Mouse (Mus musculus): Measurements from ENCODE around the gene Lexm. TPM values are rescaled to one million over a fixed set of nuclear protein-coding genes. Genes with fewer than 3 reads are reported as not detected.

Lexm gene
- total and polyA plus RNA-seq, 3 experiments, result 0.19 to 0.21 TPM; not detected in 1

- H3K9me3 ChIP-seq (replicated peaks; ENCODE audit: low read length), result no peaks in the 10 kb centered on the region
- H3K79me2 ChIP-seq (replicated peaks; ENCODE audit: control insufficient read depth, extremely low read depth, insufficient read depth, poor library complexity, severe bottlenecking), result no peaks in the 10 kb centered on the region
- dilution Hi-C loops (cut with MboI; ENCODE audit: extremely low pct_ligation_motif_present, extremely low pct_unique_long_range_greater_than_20kb, low sequenced_read_pairs) (no loop called here), in situ Hi-C loops (cut with MboI; ENCODE audit: low pct_ligation_motif_present, low pct_unique_long_range_greater_than_20kb, low sequenced_read_pairs) (no loop called here)
- no peak overlapping the region for H3K27ac ChIP-seq (ENCODE audit: insufficient read depth, low read depth)
- H3K4me3 ChIP-seq (replicated peaks in 1 of 3; ENCODE audit: low read depth in 2 of 3, low read length in 2 of 3, poor library complexity in 1 of 3), result no peak overlapping the region
- H3K36me3 ChIP-seq (replicated peaks in 1 of 2; ENCODE audit: control insufficient read depth in 1 of 2, insufficient read depth in 1 of 2, low read length in 1 of 2), result peaks cover 56 to 96% of the 10 kb centered on the region in 2 experiments
- DNase-seq (ENCODE audit: extremely low read depth), result no peak
- no peak overlapping the region for H3K4me2 ChIP-seq (ENCODE audit: insufficient read depth, low read depth, poor library complexity, severe bottlenecking)
- H3K27me3 ChIP-seq (replicated peaks), result no peaks in the 10 kb centered on the region
- no peak for TF ChIP-seq GABPA (IDR thresholded peaks at IDR 0.05; ENCODE audit: insufficient replicate concordance, low read depth, low read length)
- no peak for TF ChIP-seq RCOR1 (conservative IDR thresholded peaks at IDR 0.05; ENCODE audit: low read depth, low read length)
- TF ChIP-seq MXI1 (IDR thresholded peaks at IDR 0.05; ENCODE audit: low read depth, low read length), result no peak
- no peak for TF ChIP-seq BHLHE40 (IDR thresholded peaks at IDR 0.05; ENCODE audit: low read depth, low read length)
- no peak for TF ChIP-seq MAX (IDR thresholded peaks at IDR 0.05; ENCODE audit: low read length)
- no peak for TF ChIP-seq NELFE (IDR thresholded peaks at IDR 0.05; ENCODE audit: low read depth, low read length)
- no peak for TF ChIP-seq USF2 (conservative IDR thresholded peaks at IDR 0.05; ENCODE audit: low read depth, low read length)
- TF ChIP-seq UBTF (IDR thresholded peaks at IDR 0.05; ENCODE audit: low read depth, low read length), result no peak
- no peak for TF ChIP-seq EP300 (IDR thresholded peaks at IDR 0.05; ENCODE audit: low read length)
- no peak for TF ChIP-seq IRF4 (IDR thresholded peaks at IDR 0.05; ENCODE audit: low read depth, low read length)
- peaks cover 0 to 38% of the 10 kb centered on the region in 2 experiments; a peak in 2 of 4 replicates for H3K4me1 ChIP-seq (ENCODE audit: control insufficient read depth in 1 of 2, insufficient read depth in 2 of 2)
- H3K9ac ChIP-seq (ENCODE audit: insufficient read depth, low read depth), result no peak overlapping the region
Measured at GRCm38 (mm10) chr4:106582428-106583153, 34.5 kb downstream of the Lexm start.

GRCm38 (mm10) chr4:106581865-106582204 is 35.2 kb downstream of the Lexm start:
- H3K9ac ChIP-seq (ENCODE audit: insufficient read depth, low read depth), result no peak overlapping the region
- in situ Hi-C loops (cut with MboI; ENCODE audit: low pct_ligation_motif_present, low pct_unique_long_range_greater_than_20kb, low sequenced_read_pairs), result no loop called here
- TF ChIP-seq NELFE (IDR thresholded peaks at IDR 0.05; ENCODE audit: low read depth, low read length) (no peak), SIN3A (IDR thresholded peaks at IDR 0.05; ENCODE audit: low read length) (no peak), RAD21 (IDR thresholded peaks at IDR 0.05; ENCODE audit: low read depth, low read length) (no peak), UBTF (IDR thresholded peaks at IDR 0.05; ENCODE audit: low read depth, low read length) (no peak)
- no peak overlapping the region for H3K27ac ChIP-seq (ENCODE audit: insufficient read depth, low read depth)
- DNase-seq (ENCODE audit: extremely low read depth), result no peak
- H3K4me3 ChIP-seq (replicated peaks in 1 of 3; ENCODE audit: low read depth in 2 of 3, low read length in 2 of 3, poor library complexity in 1 of 3), result no peak overlapping the region
- H3K9me3 ChIP-seq (replicated peaks; ENCODE audit: low read length), result no peaks in the 10 kb centered on the region
- dilution Hi-C loops (cut with MboI; ENCODE audit: extremely low pct_ligation_motif_present, extremely low pct_unique_long_range_greater_than_20kb, low sequenced_read_pairs), result no loop called here
- H3K27me3 ChIP-seq (replicated peaks), result no peaks in the 10 kb centered on the region
- no peaks in the 10 kb centered on the region for H3K79me2 ChIP-seq (replicated peaks; ENCODE audit: control insufficient read depth, extremely low read depth, insufficient read depth, poor library complexity, severe bottlenecking)
- peaks cover 52 to 97% of the 10 kb centered on the region in 2 experiments for H3K36me3 ChIP-seq (replicated peaks in 1 of 2; ENCODE audit: control insufficient read depth in 1 of 2, insufficient read depth in 1 of 2, low read length in 1 of 2)
- H3K4me2 ChIP-seq (ENCODE audit: insufficient read depth, low read depth, poor library complexity, severe bottlenecking), result no peak overlapping the region
- H3K4me1 ChIP-seq (ENCODE audit: control insufficient read depth in 1 of 2, insufficient read depth in 2 of 2), result peaks cover 0 to 38% of the 10 kb centered on the region in 2 experiments; a peak in 2 of 4 replicates
